Mouse (Mus musculus) lung, postnatal 14 days (tissue): Measurements from ENCODE around the gene Islr2.

Source experiments
- DNase-seq: peaks from one replicate; pipeline ENCODE4 v3.0.0; 2021

Islr2 gene

GRCm38 (mm10) chr9:58150733-58151361 lies 53.3 kb downstream of the Islr2 start:
- no peak for DNase-seq

GRCm38 (mm10) chr9:58148806-58149205 lies 55.3 kb downstream of the Islr2 start:
- DNase-seq, result no peak
